Mouse (Mus musculus): ENCODE measurements around the gene Fam151b. TPM values are rescaled to one million over a fixed set of nuclear protein-coding genes. Genes with fewer than 3 reads are reported as not detected.

Gene Fam151b
- 5.5 and 5.7 TPM in 2 replicates for polyA plus RNA-seq (2012; rRNA removed)

GRCm38 (mm10) chr13:92483852-92484463 is at the start of gene Fam151b:
TSS of gene Fam151b (minus strand) at chr13:92484015.

GRCm38 (mm10) chr13:92530721-92531211 is 47.0 kb upstream of the Fam151b start, which contains the start of gene Zfyve16:
TSS of gene Zfyve16 (minus strand) at chr13:92530868.

GRCm38 (mm10) chr13:92425758-92426264 is 58.0 kb downstream of the Fam151b start, which contains the start of gene Ankrd34b:
TSS of gene Ankrd34b (plus strand) at chr13:92425896.

Other genes with a start within 250 kb of the Fam151b start
- gene Gm20379, start 178.0 kb downstream of the Fam151b start, polyA plus RNA-seq (2012; rRNA removed): not detected in 2 replicates
- 7.0 and 8.6 TPM in 2 replicates for gene Dhfr, start 129.3 kb downstream of the Fam151b start, polyA plus RNA-seq (2012; rRNA removed)
- 29.6 and 34.3 TPM in 2 replicates for gene Msh3, start 129.0 kb downstream of the Fam151b start, polyA plus RNA-seq (2012; rRNA removed)
- gene Ankrd34b, start 58.1 kb downstream of the Fam151b start, polyA plus RNA-seq (2012; rRNA removed): 1.7 and 2.1 TPM in 2 replicates
- gene Zfyve16, start 46.9 kb upstream of the Fam151b start, polyA plus RNA-seq (2012; rRNA removed): 18.3 and 18.4 TPM in 2 replicates
- not detected in 2 replicates for gene Spz1, start 92.2 kb upstream of the Fam151b start, polyA plus RNA-seq (2012; rRNA removed)
- gene Serinc5, start 127.1 kb upstream of the Fam151b start, polyA plus RNA-seq (2012; rRNA removed): 33.0 and 34.0 TPM in 2 replicates